Mouse (Mus musculus) ES-E14 (cell line): ENCODE results near the gene Arnt2. TPM values are rescaled to one million over a fixed set of nuclear protein-coding genes. Genes with fewer than 3 reads are reported as not detected.

Experiments used
- DNase-seq: peaks from one replicate; pipeline ENCODE4 v3.0.0-alpha.2; 2013; ENCODE audit warnings: low read depth, low spot score
- H3K27ac ChIP-seq: 2 replicates; pipeline ENCODE4 v1.5.1; 2012; ENCODE audit warnings: low read depth, mild to moderate bottlenecking, low read length, moderate library complexity, mixed read lengths; ENCODE audit not compliant: poor library complexity, insufficient read depth, severe bottlenecking
- H3K36me3 ChIP-seq: 2 replicates; pipeline ENCODE4 v1.6.1; 2012; ENCODE audit warnings: mild to moderate bottlenecking, low read length, moderate library complexity, mixed read lengths; ENCODE audit not compliant: control insufficient read depth, poor library complexity, insufficient read depth, severe bottlenecking
- H3K4me1 ChIP-seq, 2 experiments: fragments of 150-350 bp in 1 of 2; sonication (generic) in 1 of 2; 2 replicates each; pipeline ENCODE4 v1.6.1; 2012; ENCODE audit warnings: low read length in 2 of 2, mild to moderate bottlenecking in 1 of 2, mixed read lengths in 1 of 2; ENCODE audit not compliant: control insufficient read depth in 2 of 2, insufficient read depth in 2 of 2, poor library complexity in 1 of 2
- H3K4me3 ChIP-seq, 2 experiments: fragments of 150-350 bp in 1 of 2; sonication (generic) in 1 of 2; 2 replicates each; pipeline ENCODE4 v1.5.1; 2012; ENCODE audit warnings: low read length in 2 of 2, low read depth in 1 of 2, mild to moderate bottlenecking in 1 of 2, mixed read lengths in 1 of 2; ENCODE audit not compliant: insufficient read depth in 1 of 2, poor library complexity in 1 of 2, severe bottlenecking in 1 of 2
- H3K9ac ChIP-seq: 2 replicates; pipeline ENCODE4 v1.6.1; 2012; ENCODE audit warnings: low read depth, mild to moderate bottlenecking, low read length, mixed read lengths; ENCODE audit not compliant: poor library complexity, insufficient read depth, severe bottlenecking
- H3K9me3 ChIP-seq: fragments of 150-350 bp; sonication (generic); 2 replicates; pipeline ENCODE4 v1.6.1; 2012; ENCODE audit warnings: low read depth, mild to moderate bottlenecking, low read length; ENCODE audit not compliant: control insufficient read depth, insufficient read depth
- CHD2 ChIP-seq: IDR thresholded peaks from 2 replicates; pipeline ENCODE4 v1.6.1; 2014; ENCODE audit warnings: mild to moderate bottlenecking, low read depth, low read length, inconsistent platforms
- HCFC1 ChIP-seq: IDR thresholded peaks from 2 replicates; pipeline ENCODE4 v1.6.1; 2012; ENCODE audit warnings: low read length, inconsistent platforms, borderline replicate concordance; ENCODE audit not compliant: insufficient read depth
- MAFK ChIP-seq: IDR thresholded peaks from 2 replicates; pipeline ENCODE4 v1.6.1; 2014; ENCODE audit warnings: mild to moderate bottlenecking, low read depth, low read length, inconsistent platforms; ENCODE audit not compliant: insufficient read depth
- ZC3H11A ChIP-seq: IDR thresholded peaks from 2 replicates; pipeline ENCODE4 v1.6.1; 2012; ENCODE audit warnings: low read depth, mild to moderate bottlenecking, inconsistent platforms, low read length, borderline replicate concordance
- ZNF384 ChIP-seq: IDR thresholded peaks from 2 replicates; pipeline ENCODE4 v1.6.1; 2012; ENCODE audit warnings: low read depth, low read length, inconsistent platforms
- in situ Hi-C, 2 experiments: fragments of 600-800 bp; cut with MboI; formaldehyde crosslinking; loops; one replicate each; pipeline ENCODE4 v1.15.1; 2025; ENCODE audit warnings: low sequenced_read_pairs in 2 of 2, inconsistent platforms in 1 of 2; ENCODE audit not compliant: unreplicated experiment in 2 of 2
- total RNA-seq: library from RNA; depleted of rRNA; stranded (reverse); fragments of 300-350 nt; gene quantifications from 2 replicates; pipeline ENCODE4 v1.2.3, GENCODE M21; 2012

Arnt2 gene
- total RNA-seq, 1 experiment, result 2.8 TPM

GRCm38 (mm10) chr7:84328770-84329169 is 81.2 kb downstream of the Arnt2 start:
- Histone ChIP-seq H3K36me3 (no peaks in the 10 kb centered on the region), H3K9me3 (no peaks in the 10 kb centered on the region), H3K9ac (no peak overlapping the region), H3K4me3 (no peak overlapping the region), H3K27ac (no peak overlapping the region), H3K4me1 (no peaks in the 10 kb centered on the region)
- no peak for DNase-seq
- TF ChIP-seq ZNF384 (no peak), ZC3H11A (no peak)
- in situ Hi-C loops, result no loop called here

- Histone ChIP-seq H3K4me3 (no peak overlapping the region), H3K36me3 (no peaks in the 10 kb centered on the region), H3K27ac (no peak overlapping the region), H3K4me1 (no peaks in the 10 kb centered on the region), H3K9ac (no peak overlapping the region), H3K9me3 (no peaks in the 10 kb centered on the region)
- TF ChIP-seq CHD2 (no peak), MAFK (no peak)
- DNase-seq, result no peak
- in situ Hi-C loops, result no loop called here
These were observed 84.2 kb downstream of the Arnt2 start for GRCm38 (mm10) chr7:84325570-84326328.

- no peaks in the 10 kb centered on the region for H3K9me3 ChIP-seq
- no peak overlapping the region for H3K27ac ChIP-seq
- H3K9ac ChIP-seq, result no peak overlapping the region
- DNase-seq, result no peak
- no peak overlapping the region for H3K4me3 ChIP-seq
- in situ Hi-C loops, result no loop called here
- H3K4me1 ChIP-seq, result no peaks in the 10 kb centered on the region
- no peaks in the 10 kb centered on the region for H3K36me3 ChIP-seq
- TF ChIP-seq ZC3H11A (no peak), HCFC1 (no peak), CHD2 (no peak), MAFK (no peak), ZNF384 (no peak)
These were observed 88.4 kb downstream of the Arnt2 start for GRCm38 (mm10) chr7:84321542-84321941.

- no peaks in the 10 kb centered on the region for H3K9me3 ChIP-seq
- peak; percentile 25 for DNase-seq
These were observed 94.5 kb downstream of the Arnt2 start for GRCm38 (mm10) chr7:84315353-84316003.

GRCm38 (mm10) chr7:84314742-84315141 is 95.2 kb downstream of the Arnt2 start:
- no peak overlapping the region for H3K27ac ChIP-seq
- DNase-seq, result no peak
- no peaks in the 10 kb centered on the region for H3K9me3 ChIP-seq
- H3K4me3 ChIP-seq, result no peak overlapping the region
- no peaks in the 10 kb centered on the region for H3K4me1 ChIP-seq
- TF ChIP-seq HCFC1 (no peak), MAFK (no peak), CHD2 (no peak), ZC3H11A (no peak), ZNF384 (no peak)
- no peaks in the 10 kb centered on the region for H3K36me3 ChIP-seq
- in situ Hi-C loops, result no loop called here
- H3K9ac ChIP-seq, result no peak overlapping the region

More at GRCm38 (mm10) chr7:84315353-84316003, 94.5 kb downstream of the Arnt2 start:
- TF ChIP-seq ZC3H11A (no peak), HCFC1 (no peak), ZNF384 (no peak), MAFK (no peak), CHD2 (no peak)
- Histone ChIP-seq H3K36me3 (no peaks in the 10 kb centered on the region), H3K27ac (no peak overlapping the region), H3K4me1 (no peaks in the 10 kb centered on the region), H3K4me3 (no peak overlapping the region), H3K9ac (no peak overlapping the region)
- in situ Hi-C loops, result no loop called here
